Mouse (Mus musculus): Measurements from ENCODE around the gene Cd4.

DNA sequence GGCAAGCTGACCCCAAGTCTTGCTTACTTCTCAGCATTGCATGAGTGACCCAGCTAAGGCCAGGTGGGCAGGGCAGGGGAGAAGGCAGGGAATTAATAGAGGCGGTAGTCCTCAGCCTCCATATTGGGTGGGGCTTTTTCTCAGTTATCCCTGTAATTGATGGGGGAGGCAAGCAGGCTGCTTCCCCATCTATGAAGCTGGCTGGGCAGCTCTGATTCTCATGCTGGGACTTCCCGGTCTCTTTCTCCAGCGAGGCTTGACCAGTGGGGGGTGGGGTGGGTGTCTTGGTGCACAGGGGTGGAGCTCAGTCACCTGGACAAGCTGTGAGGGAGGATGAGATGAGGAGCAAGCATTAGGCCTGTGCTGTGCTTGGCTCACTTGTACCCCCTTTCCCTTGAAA, 26.2 kb downstream of the Cd4 start:
- TF ChIP-seq EP300 (IDR thresholded peaks at IDR 0.05; ENCODE audit: low read depth in 1 of 2, low read length in 2 of 2) (no peak), MAZ (IDR thresholded peaks at IDR 0.05; ENCODE audit: low read depth, low read length) (no peak), CTCF (IDR thresholded peaks at IDR 0.05 in 2 of 3, conservative IDR thresholded peaks at IDR 0.05 in 1 of 3; ENCODE audit: control insufficient read depth in 1 of 3, insufficient read depth in 1 of 3, low read depth in 2 of 3, low read length in 3 of 3, poor library complexity in 1 of 3, severe bottlenecking in 1 of 3) (no peak), SMC3 (IDR thresholded peaks at IDR 0.05; ENCODE audit: low read depth, low read length) (no peak), POLR2A (IDR thresholded peaks at IDR 0.05; ENCODE audit: control insufficient read depth in 1 of 2, insufficient read depth in 1 of 2, low read depth in 1 of 2, low read length in 2 of 2, poor library complexity in 1 of 2) (no peak)

All from MEL (cell line).